Mouse (Mus musculus) lung, embryonic 15.5 days (tissue): Measurements from ENCODE around the gene Catsper2. TPM values are rescaled to one million over a fixed set of nuclear protein-coding genes. Genes with fewer than 3 reads are reported as not detected.

Source experiments
- ATAC-seq: fragments of 200-750 bp; cut with Nextera tagmentation; 2 replicates; pipeline ENCODE4 v1.8.0; 2017; ENCODE audit warnings: moderate number of reproducible peaks, borderline replicate concordance; ENCODE audit not compliant: low FRiP score, low TSS enrichment; ENCODE audit errors: extremely low read depth
- H3K27ac ChIP-seq: fragments of 300-500 bp; sonication (generic); 2 replicates; pipeline ENCODE4 v1.5.1; 2015; ENCODE audit warnings: moderate library complexity, mild to moderate bottlenecking, inconsistent platforms
- H3K27me3 ChIP-seq: fragments of 300-500 bp; sonication (generic); 2 replicates; pipeline ENCODE4 v1.6.1; 2015; ENCODE audit warnings: inconsistent platforms
- H3K36me3 ChIP-seq: fragments of 300-500 bp; sonication (generic); 2 replicates; pipeline ENCODE4 v1.6.1; 2015; ENCODE audit warnings: inconsistent platforms
- H3K4me1 ChIP-seq: fragments of 300-500 bp; sonication (generic); 2 replicates; pipeline ENCODE4 v1.6.1; 2015; ENCODE audit warnings: inconsistent platforms
- H3K4me2 ChIP-seq: fragments of 300-500 bp; sonication (generic); 2 replicates; pipeline ENCODE4 v1.6.1; 2015; ENCODE audit warnings: inconsistent platforms, mild to moderate bottlenecking, moderate library complexity
- H3K4me3 ChIP-seq: fragments of 300-500 bp; sonication (generic); 2 replicates; pipeline ENCODE4 v1.5.1; 2015; ENCODE audit warnings: mild to moderate bottlenecking, inconsistent platforms
- H3K9ac ChIP-seq: fragments of 300-500 bp; sonication (generic); 2 replicates; pipeline ENCODE4 v1.6.1; 2015; ENCODE audit warnings: inconsistent platforms
- H3K9me3 ChIP-seq: fragments of 300-500 bp; sonication (generic); 2 replicates; pipeline ENCODE4 v1.6.1; 2016; ENCODE audit warnings: inconsistent platforms
- WGBS: fragments of 180-500 bp; shearing (Covaris S2); methylation state at CpG from one replicate; pipeline ENCODE4 v1.1.7; 2015; 5-methylcytosine and 5-hydroxymethylcytosine counted together
- polyA plus RNA-seq: library from polyadenylated mRNA; unstranded; fragments of >200 nt; fragmentation: Nextera tagmentation; extraction: Ambion mirVana; gene quantifications from 2 replicates; pipeline ENCODE4 v1.2.1, GENCODE M21; 2015

The Catsper2 gene
- polyA plus RNA-seq, 1 experiment from 2014 or later: 2.3 TPM

GRCm38 (mm10) chr2:121447006-121447405 lies 33.4 kb upstream of the Catsper2 start:
- H3K36me3 ChIP-seq: peaks cover 5% of the 10 kb centered on the region
- H3K9me3 ChIP-seq: no peaks in the 10 kb centered on the region
- H3K9ac ChIP-seq: no peak overlapping the region
- peaks cover 32% of the 10 kb centered on the region for H3K4me1 ChIP-seq
- WGBS: 81% methylated on average over 3 of the region's 3 CpGs
- H3K27ac ChIP-seq: no peak overlapping the region
- no peak overlapping the region for H3K4me2 ChIP-seq
- ATAC-seq: no peak
- no peak overlapping the region for H3K4me3 ChIP-seq
- peaks cover 1% of the 10 kb centered on the region; the same call in 1 of the 2 replicates for H3K27me3 ChIP-seq

- no peaks in the 10 kb centered on the region for H3K9me3 ChIP-seq
- H3K27ac ChIP-seq: no peak overlapping the region
- H3K9ac ChIP-seq: no peak overlapping the region
- no peak overlapping the region for H3K4me2 ChIP-seq
- peaks cover 4% of the 10 kb centered on the region; the same call in 1 of the 2 replicates for H3K27me3 ChIP-seq
- no peak for ATAC-seq
- 74% methylated on average over 4 of the region's 4 CpGs for WGBS
- H3K36me3 ChIP-seq: peaks cover 4% of the 10 kb centered on the region
- peaks cover 36% of the 10 kb centered on the region for H3K4me1 ChIP-seq
- H3K4me3 ChIP-seq: no peak overlapping the region
These were observed 32.9 kb upstream of the Catsper2 start for GRCm38 (mm10) chr2:121446506-121446905.

- no peak for ATAC-seq
- WGBS: 75% methylated on average over 3 of the region's 3 CpGs
- H3K27me3 ChIP-seq: peaks cover 4% of the 10 kb centered on the region; the same call in 1 of the 2 replicates
- no peak overlapping the region for H3K9ac ChIP-seq
- no peak overlapping the region for H3K27ac ChIP-seq
- no peaks in the 10 kb centered on the region for H3K36me3 ChIP-seq
- no peak overlapping the region for H3K4me2 ChIP-seq
- H3K4me3 ChIP-seq: no peak overlapping the region
- H3K4me1 ChIP-seq: peaks cover 25% of the 10 kb centered on the region
- no peaks in the 10 kb centered on the region for H3K9me3 ChIP-seq
These were observed 31.5 kb upstream of the Catsper2 start for GRCm38 (mm10) chr2:121445117-121445516.

- whole genome bisulfite sequencing: 78% methylated on average over 1 of the region's 1 CpGs
- H3K27me3 ChIP-seq: peaks cover 4% of the 10 kb centered on the region; the same call in 1 of the 2 replicates
- no peak within 1 kb of the TSS for H3K4me3 ChIP-seq
- H3K4me2 ChIP-seq: peak within 1 kb of the TSS; percentile 91
- no peak for ATAC-seq
- H3K27ac ChIP-seq: no peak within 1 kb of the TSS
- H3K4me1 ChIP-seq: peaks cover 25% of the 10 kb centered on the region
- no peaks in the 10 kb centered on the region for H3K9me3 ChIP-seq
- peaks cover 7% of the 10 kb centered on the region for H3K36me3 ChIP-seq
- no peak within 1 kb of the TSS; the same call in 1 of the 2 replicates for H3K9ac ChIP-seq
These were observed 30.6 kb upstream of the Catsper2 start, which contains the start of gene Ell3 for GRCm38 (mm10) chr2:121444178-121444577. Gene Ell3 (minus strand): TSS chr2:121444278.

- no peak for ATAC-seq
These were observed 29.4 kb upstream of the Catsper2 start for GRCm38 (mm10) chr2:121443068-121443349.

GRCm38 (mm10) chr2:121442259-121443067 lies 28.9 kb upstream of the Catsper2 start:
- WGBS: 1% methylated on average over 30 of the region's 30 CpGs
- Histone ChIP-seq H3K27me3 (peaks cover 4% of the 10 kb centered on the region; the same call in 1 of the 2 replicates), H3K9ac (peak overlapping the region; percentile 38), H3K4me2 (peak overlapping the region; percentile 91), H3K9me3 (no peaks in the 10 kb centered on the region), H3K27ac (no peak overlapping the region), H3K4me1 (peaks cover 18% of the 10 kb centered on the region), H3K4me3 (peak overlapping the region; percentile 50), H3K36me3 (peaks cover 24% of the 10 kb centered on the region)
- ATAC-seq: peak; percentile 88

More at GRCm38 (mm10) chr2:121443068-121443349, 29.4 kb upstream of the Catsper2 start:
- Histone ChIP-seq H3K36me3 (peaks cover 19% of the 10 kb centered on the region), H3K9me3 (no peaks in the 10 kb centered on the region), H3K9ac (peak overlapping the region; percentile 38), H3K4me2 (peak overlapping the region; percentile 91), H3K4me1 (peaks cover 24% of the 10 kb centered on the region), H3K27ac (no peak overlapping the region), H3K27me3 (peaks cover 4% of the 10 kb centered on the region; the same call in 1 of the 2 replicates), H3K4me3 (peak overlapping the region; percentile 50)
- 12% methylated on average over 8 of the region's 8 CpGs for WGBS

- H3K27ac ChIP-seq: no peak overlapping the region
- H3K36me3 ChIP-seq: peaks cover 31% of the 10 kb centered on the region
- WGBS: 9% methylated on average over 11 of the region's 11 CpGs
- peak overlapping the region; percentile 50 for H3K4me3 ChIP-seq
- no peaks in the 10 kb centered on the region for H3K9me3 ChIP-seq
- peaks cover 18% of the 10 kb centered on the region for H3K4me1 ChIP-seq
- peak overlapping the region; percentile 91 for H3K4me2 ChIP-seq
- H3K9ac ChIP-seq: peak overlapping the region; percentile 38
- ATAC-seq: no peak; the same call in 1 of the 2 replicates
- H3K27me3 ChIP-seq: peaks cover 4% of the 10 kb centered on the region; the same call in 1 of the 2 replicates
These were observed 28.2 kb upstream of the Catsper2 start for GRCm38 (mm10) chr2:121441800-121442199.

GRCm38 (mm10) chr2:121440834-121441605 lies 27.4 kb upstream of the Catsper2 start:
- Histone ChIP-seq H3K9ac (no peak overlapping the region), H3K36me3 (peaks cover 36% of the 10 kb centered on the region), H3K27me3 (peaks cover 4% of the 10 kb centered on the region; the same call in 1 of the 2 replicates), H3K4me2 (no peak overlapping the region), H3K9me3 (no peaks in the 10 kb centered on the region), H3K4me1 (peaks cover 18% of the 10 kb centered on the region), H3K27ac (no peak overlapping the region), H3K4me3 (no peak overlapping the region)
- ATAC-seq: no peak
- 51% methylated on average over 5 of the region's 5 CpGs for WGBS

GRCm38 (mm10) chr2:121439746-121440145 lies 26.2 kb upstream of the Catsper2 start:
- peaks cover 49% of the 10 kb centered on the region for H3K36me3 ChIP-seq
- no peaks in the 10 kb centered on the region for H3K9me3 ChIP-seq
- H3K27ac ChIP-seq: no peak overlapping the region
- H3K4me3 ChIP-seq: no peak overlapping the region
- peaks cover 18% of the 10 kb centered on the region for H3K4me1 ChIP-seq
- no peak for ATAC-seq
- WGBS: 78% methylated on average over 4 of the region's 4 CpGs
- H3K27me3 ChIP-seq: peaks cover 4% of the 10 kb centered on the region; the same call in 1 of the 2 replicates
- no peak overlapping the region for H3K4me2 ChIP-seq
- H3K9ac ChIP-seq: no peak overlapping the region

- ATAC-seq: no peak
- H3K4me1 ChIP-seq: no peaks in the 10 kb centered on the region
- no peak overlapping the region for H3K4me2 ChIP-seq
- no peak overlapping the region for H3K4me3 ChIP-seq
- no peak overlapping the region for H3K27ac ChIP-seq
- H3K9ac ChIP-seq: no peak overlapping the region
- H3K27me3 ChIP-seq: no peaks in the 10 kb centered on the region
- no peaks in the 10 kb centered on the region for H3K9me3 ChIP-seq
- 94% methylated on average over 1 of the region's 1 CpGs for WGBS
- peaks cover 97% of the 10 kb centered on the region for H3K36me3 ChIP-seq
These were observed 21.3 kb upstream of the Catsper2 start for GRCm38 (mm10) chr2:121434854-121435253.

- Histone ChIP-seq H3K36me3 (peaks cover 87% of the 10 kb centered on the region), H3K4me2 (no peak overlapping the region), H3K4me1 (no peaks in the 10 kb centered on the region), H3K9me3 (no peaks in the 10 kb centered on the region), H3K9ac (no peak overlapping the region), H3K4me3 (no peak overlapping the region), H3K27me3 (no peaks in the 10 kb centered on the region), H3K27ac (no peak overlapping the region)
- ATAC-seq: no peak
- 88% methylated on average over 2 of the region's 2 CpGs for WGBS
These were observed 12.3 kb upstream of the Catsper2 start for GRCm38 (mm10) chr2:121425890-121426289.

GRCm38 (mm10) chr2:121423166-121423565 lies 9.6 kb upstream of the Catsper2 start:
- Histone ChIP-seq H3K9ac (no peak overlapping the region), H3K4me2 (no peak overlapping the region), H3K4me1 (0 out of 2 replicates have a peak, but pooled peaks cover 6% of the 10 kb centered on the region), H3K36me3 (peaks cover 71% of the 10 kb centered on the region), H3K27me3 (no peaks in the 10 kb centered on the region), H3K4me3 (no peak overlapping the region), H3K9me3 (no peaks in the 10 kb centered on the region), H3K27ac (no peak overlapping the region)
- 93% methylated on average over 2 of the region's 2 CpGs for WGBS
- no peak for ATAC-seq
